Mouse (Mus musculus) erythroblast, embryonic 14.5 days (primary cell): ENCODE measurements around the gene Abhd11.

Experiments
- GATA1 ChIP-seq: IDR thresholded peaks from 2 replicates; pipeline ENCODE4 v1.6.1; 2012; ENCODE audit warnings: low read length, inconsistent platforms, mixed read lengths
- TAL1 ChIP-seq: IDR thresholded peaks from 3 replicates; pipeline ENCODE4 v1.6.1; 2012; ENCODE audit warnings: low read length, inconsistent platforms, mixed read lengths

- TF ChIP-seq GATA1: no peak
- no peak for TF ChIP-seq TAL1
Measured at GRCm38 (mm10) chr5:135009590-135010319, 803 bp downstream of the Abhd11 start.
